Mouse (Mus musculus) bone marrow macrophage, adult 2 months (primary cell): ENCODE measurements around the gene Hoxc12.

Experiments
- CTCF ChIP-seq: IDR thresholded peaks from 2 replicates; pipeline ENCODE4 v1.5.1; 2012; ENCODE audit warnings: low read depth, mild to moderate bottlenecking, low read length, moderate library complexity
- POLR2A ChIP-seq: IDR thresholded peaks from 2 replicates; pipeline ENCODE4 v1.6.1; 2012; ENCODE audit warnings: mild to moderate bottlenecking, low read depth, low read length, borderline replicate concordance

DNA sequence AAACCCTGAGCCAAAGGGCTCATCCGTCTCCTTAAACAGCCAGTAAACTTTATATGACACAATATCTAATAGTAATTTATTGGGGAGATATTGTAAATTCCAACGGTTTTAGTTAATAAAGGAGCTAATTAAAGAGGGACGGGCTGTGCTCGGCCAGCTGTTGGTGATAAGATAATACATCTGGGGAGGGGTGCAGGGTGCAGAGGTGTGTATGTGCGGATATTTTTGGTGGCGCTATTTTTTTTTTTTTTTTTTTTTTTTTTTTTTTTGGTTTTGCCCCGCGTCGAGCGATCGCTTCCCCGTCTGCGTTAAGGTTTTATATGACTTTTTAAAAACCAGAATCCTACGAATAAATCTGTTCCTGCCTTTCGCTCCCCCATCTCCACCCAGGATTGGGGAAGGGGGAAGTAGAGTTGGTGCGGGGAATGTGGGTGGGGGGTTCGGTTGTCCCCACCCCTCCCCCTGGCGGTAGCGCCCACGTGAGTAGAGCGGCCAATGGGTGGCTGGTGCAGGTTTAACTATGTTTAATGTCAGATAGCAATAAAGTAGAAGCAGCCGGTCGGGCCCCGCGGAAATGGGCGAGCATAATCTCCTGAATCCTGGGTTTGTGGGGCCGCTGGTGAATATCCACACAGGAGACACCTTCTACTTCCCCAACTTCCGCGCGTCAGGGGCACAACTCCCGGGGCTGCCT is at the start of gene Hoxc12:
- TF ChIP-seq CTCF (no peak), POLR2A (no peak)
